Mouse (Mus musculus) testis, postnatal 14 days (tissue): ENCODE data around the gene Pyroxd2.
"Not testable (repeated sequence)": the region's sequence is repeated elsewhere in the genome, so short reads cannot be mapped to it uniquely, and the experiment has no call there.

Experiments
- DNase-seq: peaks from one replicate; pipeline ENCODE4 v3.0.0; 2021; ENCODE audit warnings: low spot score

Pyroxd2 gene

DNA sequence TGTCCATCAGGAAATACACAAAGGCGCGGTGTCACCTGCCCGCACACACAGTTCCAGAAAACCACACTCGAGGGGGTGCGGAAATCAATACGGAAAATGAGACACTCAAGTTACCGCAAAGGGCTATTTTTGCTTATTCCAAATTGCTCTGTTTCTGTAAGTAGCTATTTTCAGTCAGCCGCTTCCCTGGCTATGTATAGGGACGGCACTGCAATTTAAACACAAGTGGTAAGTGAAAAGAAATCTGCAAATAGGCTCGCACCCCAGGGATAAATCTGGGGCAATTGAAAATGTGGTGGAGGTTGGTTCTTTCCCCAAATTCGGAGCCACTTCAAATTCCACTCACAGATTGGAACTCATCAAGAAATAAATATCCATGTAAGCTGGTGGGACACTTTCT is 63.3 kb downstream of the Pyroxd2 start:
- DNase-seq, result no peak

DNA sequence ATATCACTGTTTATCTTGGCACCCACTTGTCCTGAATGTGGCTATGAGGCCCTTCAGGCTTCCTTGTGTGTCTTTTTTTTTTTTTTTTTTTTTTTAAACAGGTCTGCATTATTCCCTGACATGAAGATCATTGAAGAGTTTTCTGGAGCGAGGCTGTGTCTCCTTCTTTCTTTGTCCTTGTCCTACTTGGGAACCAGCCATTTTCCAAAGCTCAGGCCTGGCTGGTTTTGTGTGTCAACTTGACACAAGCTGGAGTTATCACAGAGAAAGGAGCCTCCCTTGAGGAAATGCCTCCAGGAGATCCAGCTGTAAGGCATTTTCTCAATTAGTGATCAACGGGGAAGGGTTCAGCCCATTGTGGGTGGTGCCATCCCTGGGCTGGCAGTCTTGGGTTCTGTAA is 69.8 kb downstream of the Pyroxd2 start:
- not testable (repeated sequence) for DNase-seq

DNA sequence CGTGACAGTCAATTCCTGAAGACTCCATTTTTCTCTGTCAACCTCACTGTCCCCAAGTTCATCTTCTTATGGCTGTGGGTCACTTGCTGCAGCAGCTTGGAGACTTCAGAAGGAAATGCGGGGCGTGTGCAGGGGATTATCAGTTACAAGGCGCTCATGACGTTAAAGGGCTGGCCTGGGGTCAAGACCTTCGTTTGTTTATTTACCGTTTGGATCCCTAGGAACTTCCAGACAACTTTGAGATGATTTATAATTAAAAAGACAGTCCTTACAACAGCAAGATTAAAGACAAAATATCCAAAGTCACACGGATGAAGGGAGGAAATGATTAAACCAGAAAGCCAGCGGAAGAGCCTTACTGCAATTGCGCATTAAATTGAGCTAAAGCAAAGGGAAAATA is 74.4 kb downstream of the Pyroxd2 start:
- no peak for DNase-seq

DNA sequence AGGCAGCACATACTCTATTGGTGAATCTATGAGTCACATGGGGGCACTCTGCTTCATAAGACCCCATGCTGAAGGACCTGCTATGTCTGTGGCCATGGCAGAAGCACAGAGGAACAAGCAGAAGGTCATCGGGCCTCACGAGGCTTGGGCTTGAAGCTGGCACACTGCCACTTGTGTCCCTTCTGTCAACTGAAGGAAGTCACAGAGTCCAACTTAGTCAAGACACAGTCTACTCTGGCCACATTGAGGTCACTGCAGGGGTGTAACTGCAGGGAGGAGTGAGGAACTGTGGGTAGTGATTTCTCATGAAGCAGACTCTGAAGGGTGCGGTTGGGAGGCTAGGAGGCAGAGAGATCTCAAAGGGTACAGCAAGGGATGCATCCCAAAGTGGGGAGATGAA is 75.1 kb downstream of the Pyroxd2 start:
- DNase-seq, result no peak

DNA sequence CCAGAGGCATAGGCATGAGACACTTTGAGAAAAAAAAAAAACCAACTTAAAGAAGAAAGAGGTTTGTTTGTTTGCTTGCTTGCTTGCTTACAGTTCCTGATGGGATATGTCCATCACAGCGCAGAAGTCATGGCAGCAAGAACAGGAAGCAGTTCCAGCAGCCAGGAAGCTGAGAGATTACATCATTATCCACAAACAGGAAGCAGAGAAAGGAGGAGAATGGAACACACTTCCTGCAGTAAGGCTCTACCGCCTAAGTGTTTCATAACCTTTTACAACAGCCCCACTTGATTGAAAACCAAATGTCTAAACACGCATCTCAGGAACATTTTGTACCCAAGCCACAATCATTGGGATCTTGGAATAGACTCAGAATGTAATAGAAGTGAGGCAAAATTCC is 75.6 kb downstream of the Pyroxd2 start:
- DNase-seq, result no peak
